In genomic region chrX:14839740-14840419, GRCm38 (mm10) we compare ENCODE assay signal across 10 mouse cellular contexts.
A peak's percentile ranks its signal among the peaks of the same experiment; 100 is the strongest.
DNase-seq lines count a peak whose midpoint lies in the region; ATAC-seq and TF ChIP-seq lines count a peak whose summit lies in the region.
"Had no signal": no experiment of that assay in that cellular context is flagged by ENCODE, and none has a peak within 500 bp of the region (broad histone marks: within the 10 kb centered on the region; RNA-seq: fewer than 3 reads in every experiment).

No protein-coding gene starts in this region.

- no peak overlapping the region for H3K27ac ChIP-seq in forebrain, embryonic 14.5 days (ENCODE audit: low read depth, low read length)
- no peak overlapping the region for H3K27ac ChIP-seq in limb, embryonic 15.5 days
- no peak overlapping the region for H3K27ac ChIP-seq in lung, postnatal 0 days (ENCODE audit: low read length)
- no peak overlapping the region for H3K27ac ChIP-seq in heart, embryonic 12.5 days (ENCODE audit: poor library complexity, severe bottlenecking)
- no peak overlapping the region for H3K27ac ChIP-seq in kidney, embryonic 16.5 days (ENCODE audit: low read length)
- H3K27ac ChIP-seq: heart, embryonic 10.5 days had no signal

- no peaks in the 10 kb centered on the region for H3K4me1 ChIP-seq in forebrain, embryonic 14.5 days (ENCODE audit: control insufficient read depth, insufficient read depth, low read length)
- no peaks in the 10 kb centered on the region for H3K4me1 ChIP-seq in limb, embryonic 15.5 days
- H3K4me1 ChIP-seq in lung, postnatal 0 days (ENCODE audit: insufficient read depth, low read depth, low read length), result no peaks in the 10 kb centered on the region
- H3K4me1 ChIP-seq in heart, embryonic 12.5 days (replicated peaks), result no peaks in the 10 kb centered on the region
- no peaks in the 10 kb centered on the region for H3K4me1 ChIP-seq in kidney, embryonic 16.5 days (ENCODE audit: insufficient read depth, low read length)
- H3K4me1 ChIP-seq: heart, embryonic 10.5 days had no signal

- no peak for TF ChIP-seq EP300 in lung, postnatal 0 days (IDR thresholded peaks at IDR 0.05)

- H3K9ac ChIP-seq in forebrain, embryonic 14.5 days (ENCODE audit: low read length), result no peak overlapping the region
- no peak overlapping the region for H3K9ac ChIP-seq in limb, embryonic 15.5 days
- H3K9ac ChIP-seq in lung, postnatal 0 days (replicated peaks; ENCODE audit: low read depth), result no peak overlapping the region
- H3K9ac ChIP-seq in heart, embryonic 12.5 days, result no peak overlapping the region
- no peak overlapping the region for H3K9ac ChIP-seq in kidney, embryonic 16.5 days (replicated peaks; ENCODE audit: low read length)

- H3K9me3 ChIP-seq in forebrain, embryonic 14.5 days (replicated peaks; ENCODE audit: control insufficient read depth, low read length), result no peaks in the 10 kb centered on the region
- H3K9me3 ChIP-seq in limb, embryonic 15.5 days, result no peaks in the 10 kb centered on the region
- H3K9me3 ChIP-seq in lung, postnatal 0 days (ENCODE audit: low read length), result no peaks in the 10 kb centered on the region
- no peaks in the 10 kb centered on the region for H3K9me3 ChIP-seq in heart, embryonic 12.5 days (replicated peaks)
- no peaks in the 10 kb centered on the region for H3K9me3 ChIP-seq in kidney, embryonic 16.5 days (ENCODE audit: low read length)
- H3K9me3 ChIP-seq: heart, embryonic 10.5 days had no signal

- 50% methylated on average over 7 of the region's 7 CpGs for WGBS in forebrain, embryonic 14.5 days
- 54% methylated on average over 7 of the region's 7 CpGs for WGBS in limb, embryonic 15.5 days
- WGBS in lung, postnatal 0 days, result 66% methylated on average over 7 of the region's 7 CpGs
- WGBS in heart, embryonic 12.5 days, result 65% methylated on average over 7 of the region's 7 CpGs
- 58% methylated on average over 7 of the region's 7 CpGs for WGBS in kidney, embryonic 16.5 days

- ATAC-seq in forebrain, embryonic 14.5 days, result peak; percentile 62; the same call in 1 of the 2 replicates
- ATAC-seq in limb, embryonic 15.5 days (ENCODE audit: insufficient number of reproducible peaks, low FRiP score, low TSS enrichment, low read depth), result 0 out of 2 replicates have a peak, but pooled peaks have one; percentile 10
- ATAC-seq in lung, postnatal 0 days, result no peak
- no peak for ATAC-seq in heart, embryonic 12.5 days (ENCODE audit: insufficient number of reproducible peaks, low FRiP score)
- ATAC-seq in kidney, embryonic 16.5 days (ENCODE audit: low FRiP score, low TSS enrichment), result no peak

- no peak overlapping the region for H3K4me3 ChIP-seq in forebrain, embryonic 14.5 days (ENCODE audit: low read depth, low read length)
- no peak overlapping the region for H3K4me3 ChIP-seq in limb, embryonic 15.5 days
- no peak overlapping the region for H3K4me3 ChIP-seq in lung, postnatal 0 days (ENCODE audit: low read depth, low read length)
- no peak overlapping the region for H3K4me3 ChIP-seq in heart, embryonic 12.5 days
- H3K4me3 ChIP-seq in kidney, embryonic 16.5 days (ENCODE audit: low read length), result no peak overlapping the region
- H3K4me3 ChIP-seq: heart, embryonic 10.5 days had no signal

- no peak overlapping the region for H3K4me2 ChIP-seq in forebrain, embryonic 14.5 days (ENCODE audit: low read length)
- no peak overlapping the region for H3K4me2 ChIP-seq in limb, embryonic 15.5 days
- no peak overlapping the region for H3K4me2 ChIP-seq in lung, postnatal 0 days (replicated peaks; ENCODE audit: low read depth, low read length)
- no peak overlapping the region for H3K4me2 ChIP-seq in heart, embryonic 12.5 days
- no peak overlapping the region for H3K4me2 ChIP-seq in kidney, embryonic 16.5 days (replicated peaks; ENCODE audit: low read depth, low read length)

- no peaks in the 10 kb centered on the region for H3K27me3 ChIP-seq in forebrain, embryonic 14.5 days (replicated peaks; ENCODE audit: control insufficient read depth, insufficient read depth, low read length)
- H3K27me3 ChIP-seq in limb, embryonic 15.5 days, result no peaks in the 10 kb centered on the region
- no peaks in the 10 kb centered on the region for H3K27me3 ChIP-seq in lung, postnatal 0 days (replicated peaks; ENCODE audit: insufficient read depth, low read length)
- no peaks in the 10 kb centered on the region for H3K27me3 ChIP-seq in heart, embryonic 12.5 days (replicated peaks)
- no peaks in the 10 kb centered on the region for H3K27me3 ChIP-seq in kidney, embryonic 16.5 days (ENCODE audit: insufficient read depth, low read length)

- H3K36me3 ChIP-seq in forebrain, embryonic 14.5 days (ENCODE audit: control insufficient read depth, insufficient read depth, low read length), result no peaks in the 10 kb centered on the region
- H3K36me3 ChIP-seq in limb, embryonic 15.5 days, result no peaks in the 10 kb centered on the region
- no peaks in the 10 kb centered on the region for H3K36me3 ChIP-seq in lung, postnatal 0 days (ENCODE audit: insufficient read depth, low read length)
- no peaks in the 10 kb centered on the region for H3K36me3 ChIP-seq in heart, embryonic 12.5 days
- H3K36me3 ChIP-seq in kidney, embryonic 16.5 days (ENCODE audit: insufficient read depth, low read length), result no peaks in the 10 kb centered on the region
- H3K36me3 ChIP-seq: heart, embryonic 10.5 days had no signal

- peak; percentile 4 for DNase-seq in right cerebral cortex, postnatal 4 days
- DNase-seq in right cerebral cortex, postnatal 36 days (ENCODE audit: low spot score in 2 of 2), result no peak
- peak; percentile 5 for DNase-seq in forebrain, embryonic 14.5 days (ENCODE audit: low spot score)
- no peak for DNase-seq in lung, postnatal 0 days (ENCODE audit: low spot score)
- no peak for DNase-seq in heart, postnatal 4 days
- DNase-seq: thymus, postnatal 25 days had no signal

- no peak for TF ChIP-seq CTCF in lung, postnatal 0 days (IDR thresholded peaks at IDR 0.05)

Comparison
In these comparisons a context has a peak if more than half of its experiments do, and no peak if none do; other contexts are left out.
1. DNase-seq: peak in right cerebral cortex, postnatal 4 days (single experiment) and forebrain, embryonic 14.5 days (single experiment); none in right cerebral cortex, postnatal 36 days (0 of 2), lung, postnatal 0 days (single experiment) and heart, postnatal 4 days (single experiment).
2. ATAC-seq: peak in forebrain, embryonic 14.5 days (single experiment) and limb, embryonic 15.5 days (single experiment); none in lung, postnatal 0 days (single experiment), heart, embryonic 12.5 days (single experiment) and kidney, embryonic 16.5 days (single experiment).